Mouse (Mus musculus): ENCODE measurements at regions not wholly inside any gene's neighbourhood (a gene's known extent, or its start where the extent isn't known, plus 50 kb on each side); places are given as distances from the start of the nearest gene placed in this dataset.

DNA sequence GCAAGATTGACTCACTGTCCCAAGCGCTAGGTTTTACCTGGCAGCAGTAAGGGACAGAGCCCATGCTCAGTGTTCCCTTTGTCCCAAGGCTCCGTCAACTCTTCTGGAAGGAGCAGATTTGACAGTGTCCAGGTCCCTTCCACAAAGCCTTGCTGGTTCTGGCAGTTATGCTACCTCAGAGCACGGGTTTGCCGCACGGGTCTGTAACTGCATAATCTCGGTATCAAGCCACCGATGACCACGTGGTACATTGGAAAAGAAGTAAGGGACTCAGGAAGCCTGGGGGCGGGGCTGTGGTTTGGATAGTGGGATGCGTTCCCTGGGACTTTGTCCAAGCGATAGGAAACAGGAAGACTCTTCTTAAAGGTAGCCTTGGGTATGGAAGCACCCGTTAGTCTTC, 319.3 kb downstream of the Mtx2 start:
- Histone ChIP-seq H3K4me1 (replicated peaks) (no peaks in the 10 kb centered on the region), H3K36me3 (no peaks in the 10 kb centered on the region), H3K4me3 (no peak overlapping the region), H3K27me3 (peaks cover 51% of the 10 kb centered on the region), H3K27ac (no peak overlapping the region), H3K9ac (no peak overlapping the region), H3K9me3 (replicated peaks) (no peaks in the 10 kb centered on the region), H3K4me2 (no peak overlapping the region)
- no peak for ATAC-seq (replicated peaks; ENCODE audit: insufficient number of reproducible peaks, insufficient read depth, low FRiP score, low read depth)
- 70% methylated on average over 12 of the region's 12 CpGs for WGBS

DNA sequence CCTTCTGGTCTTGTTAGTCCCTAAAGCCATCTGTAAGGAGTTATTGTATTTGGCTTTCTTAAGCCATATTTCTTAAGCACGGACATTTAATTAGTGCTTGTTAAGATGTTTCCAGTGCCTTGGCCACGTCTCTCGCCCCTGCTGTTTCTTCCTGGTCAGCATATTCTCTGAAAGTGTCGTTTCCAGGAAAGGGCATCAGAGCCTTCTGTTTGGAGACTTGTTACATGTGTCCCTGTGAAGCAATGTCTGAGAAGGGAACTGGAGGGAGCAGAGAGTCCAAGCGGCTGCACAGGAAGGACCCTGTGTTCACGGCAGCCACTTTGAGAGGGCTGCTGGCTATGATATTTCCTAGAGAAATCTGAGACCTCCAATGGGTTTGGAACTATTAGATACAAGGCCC, 320.7 kb downstream of the Mtx2 start:
- Histone ChIP-seq H3K4me3 (no peak overlapping the region), H3K27me3 (peaks cover 40% of the 10 kb centered on the region), H3K4me1 (replicated peaks) (no peaks in the 10 kb centered on the region), H3K36me3 (no peaks in the 10 kb centered on the region), H3K27ac (no peak overlapping the region), H3K9ac (no peak overlapping the region), H3K4me2 (no peak overlapping the region), H3K9me3 (replicated peaks) (no peaks in the 10 kb centered on the region)
- 58% methylated on average over 6 of the region's 6 CpGs for WGBS
- no peak for ATAC-seq (replicated peaks; ENCODE audit: insufficient number of reproducible peaks, insufficient read depth, low FRiP score, low read depth)

DNA sequence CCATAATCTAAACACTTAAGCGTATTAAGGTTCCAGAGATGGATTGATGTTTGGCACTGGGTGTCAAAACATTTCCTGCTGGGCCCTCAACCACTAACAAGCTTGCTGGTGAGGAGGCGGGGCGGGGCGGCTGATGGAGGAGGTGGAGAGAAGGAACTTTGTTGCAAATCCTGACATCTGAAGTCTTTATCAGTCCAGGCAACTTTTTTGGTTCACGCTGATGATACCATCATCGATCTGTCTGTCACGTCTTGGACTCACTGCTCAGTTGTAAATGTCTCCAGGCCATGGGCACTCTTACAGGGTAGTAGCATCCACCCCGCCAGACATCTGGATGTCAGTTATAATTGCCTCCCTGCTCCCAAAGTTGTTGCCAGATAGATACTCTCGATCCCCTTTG, 321.8 kb downstream of the Mtx2 start:
- Histone ChIP-seq H3K9ac (no peak overlapping the region), H3K4me1 (replicated peaks) (no peaks in the 10 kb centered on the region), H3K27ac (no peak overlapping the region), H3K4me3 (no peak overlapping the region), H3K4me2 (no peak overlapping the region), H3K36me3 (no peaks in the 10 kb centered on the region), H3K27me3 (peaks cover 33% of the 10 kb centered on the region), H3K9me3 (replicated peaks) (no peaks in the 10 kb centered on the region)
- whole genome bisulfite sequencing: 55% methylated on average over 9 of the region's 9 CpGs
- ATAC-seq (replicated peaks; ENCODE audit: insufficient number of reproducible peaks, insufficient read depth, low FRiP score, low read depth): no peak

GRCm38 (mm10) chr2:75147967-75148366, 322.4 kb downstream of the Mtx2 start:
- Histone ChIP-seq H3K4me3 (no peak overlapping the region), H3K9ac (no peak overlapping the region), H3K9me3 (replicated peaks) (no peaks in the 10 kb centered on the region), H3K27ac (no peak overlapping the region), H3K27me3 (peaks cover 27% of the 10 kb centered on the region), H3K4me1 (replicated peaks) (no peaks in the 10 kb centered on the region), H3K4me2 (no peak overlapping the region), H3K36me3 (no peaks in the 10 kb centered on the region)
- no peak for ATAC-seq (replicated peaks; ENCODE audit: insufficient number of reproducible peaks, insufficient read depth, low FRiP score, low read depth)
- WGBS: 75% methylated on average over 8 of the region's 8 CpGs

DNA sequence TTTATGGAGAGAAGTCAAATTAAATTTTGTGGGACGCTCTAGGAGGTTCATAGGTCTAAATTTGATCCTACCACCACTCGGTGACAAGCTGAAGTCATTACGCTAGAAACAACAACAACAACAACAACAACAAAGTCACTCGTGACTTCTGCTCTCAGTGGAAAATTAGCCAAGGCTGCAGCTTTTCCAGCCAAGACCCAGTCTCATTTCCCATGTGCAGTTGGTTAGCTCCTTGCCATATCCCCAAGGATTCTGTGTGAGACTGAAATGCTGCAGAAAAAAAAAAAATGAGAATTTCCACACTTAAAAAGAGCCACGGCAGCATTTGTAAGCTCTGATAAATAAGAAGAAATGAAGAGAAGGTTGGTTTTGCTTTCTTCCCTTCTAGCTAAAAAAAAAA, 323.4 kb downstream of the Mtx2 start:
- Histone ChIP-seq H3K9ac (no peak overlapping the region), H3K36me3 (no peaks in the 10 kb centered on the region), H3K4me3 (no peak overlapping the region), H3K9me3 (replicated peaks) (no peaks in the 10 kb centered on the region), H3K27ac (no peak overlapping the region), H3K4me1 (replicated peaks) (peaks cover under 1% of the 10 kb centered on the region; the same call in 1 of the 2 replicates), H3K27me3 (peaks cover 16% of the 10 kb centered on the region), H3K4me2 (no peak overlapping the region)
- ATAC-seq (replicated peaks; ENCODE audit: insufficient number of reproducible peaks, insufficient read depth, low FRiP score, low read depth): no peak
- WGBS: 79% methylated on average over 5 of the region's 5 CpGs

- Histone ChIP-seq H3K27ac (no peak overlapping the region), H3K36me3 (no peaks in the 10 kb centered on the region), H3K4me2 (peak overlapping the region; percentile 42), H3K4me1 (replicated peaks) (peaks cover 4% of the 10 kb centered on the region; the same call in 1 of the 2 replicates), H3K4me3 (peak overlapping the region; percentile 9; the same call in 1 of the 2 replicates), H3K27me3 (peaks cover 14% of the 10 kb centered on the region), H3K9me3 (replicated peaks) (no peaks in the 10 kb centered on the region), H3K9ac (no peak overlapping the region)
- ATAC-seq (replicated peaks; ENCODE audit: insufficient number of reproducible peaks, insufficient read depth, low FRiP score, low read depth): no peak
- WGBS: 32% methylated on average over 12 of the region's 12 CpGs
Observed at GRCm38 (mm10) chr2:75149562-75149961, 324.0 kb downstream of the Mtx2 start.

DNA sequence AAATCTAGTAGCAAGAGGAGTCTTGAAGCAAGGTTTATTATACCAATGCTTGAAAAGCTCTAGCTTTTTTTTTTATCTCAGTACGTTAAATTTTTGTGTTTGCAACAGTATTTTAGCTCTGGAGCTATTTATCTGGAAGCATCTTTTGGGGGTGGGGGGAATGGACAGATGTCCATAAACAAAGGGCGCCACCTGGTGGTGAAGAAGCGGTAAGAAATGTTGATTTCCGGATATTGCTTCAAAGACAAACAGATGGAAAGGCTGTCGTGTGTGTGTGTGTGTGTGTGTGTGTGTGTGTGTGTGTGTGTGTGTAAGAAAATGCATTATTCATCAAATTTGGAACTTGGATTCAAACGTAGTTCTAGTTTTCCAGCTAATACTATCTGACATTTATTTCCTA, 325.4 kb downstream of the Mtx2 start:
- H3K27ac ChIP-seq: no peak overlapping the region
- H3K27me3 ChIP-seq: peaks cover 9% of the 10 kb centered on the region
- no peaks in the 10 kb centered on the region for H3K36me3 ChIP-seq
- H3K4me2 ChIP-seq: no peak overlapping the region
- H3K4me3 ChIP-seq: no peak overlapping the region
- H3K9ac ChIP-seq: no peak overlapping the region
- ATAC-seq (replicated peaks; ENCODE audit: insufficient number of reproducible peaks, insufficient read depth, low FRiP score, low read depth): no peak
- WGBS: 5% methylated on average over 6 of the region's 6 CpGs
- no peaks in the 10 kb centered on the region for H3K9me3 ChIP-seq (replicated peaks)
- peaks cover 4% of the 10 kb centered on the region; the same call in 1 of the 2 replicates for H3K4me1 ChIP-seq (replicated peaks)

- WGBS: 81% methylated on average over 8 of the region's 8 CpGs
- Histone ChIP-seq H3K9ac (no peak overlapping the region), H3K9me3 (replicated peaks) (no peaks in the 10 kb centered on the region), H3K4me1 (replicated peaks) (peaks cover 4% of the 10 kb centered on the region; the same call in 1 of the 2 replicates), H3K4me3 (no peak overlapping the region), H3K4me2 (no peak overlapping the region), H3K36me3 (no peaks in the 10 kb centered on the region), H3K27me3 (peaks cover 9% of the 10 kb centered on the region), H3K27ac (no peak overlapping the region)
- no peak for ATAC-seq (replicated peaks; ENCODE audit: insufficient number of reproducible peaks, insufficient read depth, low FRiP score, low read depth)
Observed at GRCm38 (mm10) chr2:75151519-75151918, 325.9 kb downstream of the Mtx2 start.

- no peak for ATAC-seq (replicated peaks; ENCODE audit: insufficient number of reproducible peaks, insufficient read depth, low FRiP score, low read depth)
- Histone ChIP-seq H3K27ac (no peak overlapping the region), H3K9me3 (replicated peaks) (no peaks in the 10 kb centered on the region), H3K9ac (no peak overlapping the region), H3K4me2 (no peak overlapping the region), H3K4me3 (no peak overlapping the region), H3K27me3 (peaks cover 9% of the 10 kb centered on the region), H3K36me3 (no peaks in the 10 kb centered on the region), H3K4me1 (replicated peaks) (peaks cover 4% of the 10 kb centered on the region; the same call in 1 of the 2 replicates)
- 36% methylated on average over 6 of the region's 6 CpGs for WGBS
Observed at GRCm38 (mm10) chr2:75152477-75152990, 326.9 kb downstream of the Mtx2 start.

- 60% methylated on average over 3 of the region's 3 CpGs for WGBS
- no peak overlapping the region for H3K27ac ChIP-seq
- H3K4me1 ChIP-seq (replicated peaks): peaks cover 4% of the 10 kb centered on the region; the same call in 1 of the 2 replicates
- no peak overlapping the region for H3K4me3 ChIP-seq
- no peak for ATAC-seq (replicated peaks; ENCODE audit: insufficient number of reproducible peaks, insufficient read depth, low FRiP score, low read depth)
- H3K27me3 ChIP-seq: peaks cover 3% of the 10 kb centered on the region; the same call in 1 of the 2 replicates
- no peaks in the 10 kb centered on the region for H3K9me3 ChIP-seq (replicated peaks)
- 0 out of 2 replicates have a peak overlapping the region, but pooled peaks have one; percentile 29 for H3K4me2 ChIP-seq
- H3K9ac ChIP-seq: no peak overlapping the region
- no peaks in the 10 kb centered on the region for H3K36me3 ChIP-seq
Observed at GRCm38 (mm10) chr2:75154448-75154847, 328.8 kb downstream of the Mtx2 start.

GRCm38 (mm10) chr2:75158581-75158980, 333.0 kb downstream of the Mtx2 start:
- H3K4me3 ChIP-seq: no peak overlapping the region
- no peak overlapping the region for H3K4me2 ChIP-seq
- H3K27ac ChIP-seq: no peak overlapping the region
- no peaks in the 10 kb centered on the region for H3K9me3 ChIP-seq (replicated peaks)
- H3K36me3 ChIP-seq: no peaks in the 10 kb centered on the region
- no peak overlapping the region for H3K9ac ChIP-seq
- peaks cover 4% of the 10 kb centered on the region; the same call in 1 of the 2 replicates for H3K4me1 ChIP-seq (replicated peaks)
- 0 out of 2 replicates have a peak, but pooled peaks have one; percentile 18 for ATAC-seq (replicated peaks; ENCODE audit: insufficient number of reproducible peaks, insufficient read depth, low FRiP score, low read depth)
- peaks cover 3% of the 10 kb centered on the region; the same call in 1 of the 2 replicates for H3K27me3 ChIP-seq
- 55% methylated on average over 3 of the region's 3 CpGs for WGBS

GRCm38 (mm10) chr2:75161075-75161474, 335.5 kb downstream of the Mtx2 start:
- H3K4me3 ChIP-seq: no peak overlapping the region
- H3K36me3 ChIP-seq: no peaks in the 10 kb centered on the region
- H3K4me1 ChIP-seq (replicated peaks): no peaks in the 10 kb centered on the region
- no peak overlapping the region for H3K9ac ChIP-seq
- WGBS: 82% methylated on average over 14 of the region's 14 CpGs
- no peak overlapping the region for H3K27ac ChIP-seq
- peaks cover 3% of the 10 kb centered on the region; the same call in 1 of the 2 replicates for H3K27me3 ChIP-seq
- no peak for ATAC-seq (replicated peaks; ENCODE audit: insufficient number of reproducible peaks, insufficient read depth, low FRiP score, low read depth)
- no peaks in the 10 kb centered on the region for H3K9me3 ChIP-seq (replicated peaks)
- no peak overlapping the region for H3K4me2 ChIP-seq
